Mouse (Mus musculus): ENCODE results near the gene Gm38431.

The Gm38431 gene

DNA sequence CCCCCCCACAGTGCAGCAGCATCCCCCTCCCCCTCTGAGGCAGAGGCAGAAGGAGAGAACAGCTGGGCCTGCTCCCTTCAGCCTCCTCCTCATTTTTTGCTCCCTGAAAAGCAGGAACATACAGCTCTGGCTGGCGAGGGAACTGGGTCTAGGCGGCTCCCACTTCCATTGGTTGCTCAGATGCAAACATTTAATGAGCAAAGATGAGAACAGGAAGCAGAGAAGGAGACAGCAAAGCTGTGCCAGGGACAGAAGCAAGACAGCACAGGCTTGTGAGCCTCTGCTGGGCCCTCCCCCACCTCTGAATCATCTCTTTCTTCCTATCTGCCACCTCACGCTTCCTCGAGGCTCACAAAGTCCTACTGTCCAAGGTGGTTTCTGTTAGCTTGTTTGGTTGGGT, 50.5 kb downstream of the Gm38431 start:
- DNase-seq (ENCODE audit: low read depth, low spot score) = no peak

- DNase-seq (ENCODE audit: low read depth, low spot score) = peak; percentile 32
Observed at GRCm38 (mm10) chr9:21039779-21040178, 52.0 kb downstream of the Gm38431 start.

- no peak for DNase-seq (ENCODE audit: low read depth, low spot score)
Observed at GRCm38 (mm10) chr9:21037481-21037891, 54.3 kb downstream of the Gm38431 start.

DNA sequence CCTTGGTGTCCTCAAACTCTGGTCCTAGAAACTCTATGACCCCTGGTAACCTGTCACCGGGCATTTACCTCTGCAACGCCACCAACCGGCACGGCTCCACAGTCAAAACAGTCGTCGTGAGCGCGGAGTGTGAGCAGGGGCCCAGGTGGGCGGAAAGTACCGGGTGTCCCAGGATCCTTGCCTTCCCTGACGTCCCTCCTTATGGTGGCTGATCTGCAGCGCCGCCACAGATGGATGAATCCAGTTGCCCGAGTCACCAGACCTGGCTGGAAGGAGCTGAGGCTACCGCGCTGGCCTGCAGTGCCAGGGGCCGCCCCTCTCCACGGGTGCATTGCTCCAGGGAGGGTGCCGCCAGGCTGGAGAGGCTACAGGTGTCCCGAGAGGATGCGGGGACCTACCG, 55.1 kb downstream of the Gm38431 start:
- DNase-seq (ENCODE audit: low read depth, low spot score) = no peak

DNA sequence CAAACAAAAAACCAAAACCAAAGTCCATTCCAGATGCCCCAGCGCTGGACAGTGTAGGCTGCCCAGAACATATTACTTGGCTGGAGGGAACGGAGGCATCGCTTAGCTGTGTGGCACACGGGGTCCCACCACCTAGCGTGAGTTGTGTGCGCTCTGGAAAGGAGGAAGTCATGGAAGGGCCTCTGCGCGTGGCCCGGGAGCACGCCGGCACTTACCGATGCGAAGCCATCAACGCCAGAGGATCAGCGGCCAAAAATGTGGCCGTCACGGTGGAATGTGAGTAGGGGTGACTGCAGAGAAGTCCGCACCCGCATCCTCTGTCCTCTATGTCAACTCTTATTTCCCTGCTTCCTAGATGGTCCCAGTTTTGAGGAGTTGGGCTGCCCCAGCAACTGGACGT, 55.6 kb downstream of the Gm38431 start:
- no peak for DNase-seq (ENCODE audit: low read depth, low spot score)

- no peak for DNase-seq (ENCODE audit: low read depth, low spot score)
Observed at GRCm38 (mm10) chr9:21035586-21035985, 56.2 kb downstream of the Gm38431 start.

- peak; percentile 27 for DNase-seq (ENCODE audit: low read depth, low spot score)
Observed at GRCm38 (mm10) chr9:21034481-21035085, 57.2 kb downstream of the Gm38431 start.

DNA sequence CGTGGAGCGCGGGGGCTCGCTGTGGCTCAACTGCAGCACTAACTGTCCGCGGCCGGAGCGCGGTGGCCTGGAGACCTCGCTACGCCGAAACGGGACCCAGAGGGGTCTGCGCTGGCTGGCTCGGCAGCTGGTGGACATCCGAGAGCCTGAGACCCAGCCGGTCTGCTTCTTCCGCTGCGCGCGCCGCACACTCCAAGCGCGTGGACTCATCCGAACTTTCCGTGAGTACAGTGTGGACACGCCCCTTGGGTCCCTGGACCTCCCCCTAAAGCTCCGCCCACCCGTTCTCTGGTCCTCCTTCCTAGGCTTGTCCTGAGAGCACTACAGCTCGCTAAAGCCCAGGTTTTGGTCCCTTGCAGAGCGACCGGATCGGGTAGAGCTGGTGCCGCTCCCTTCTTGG, 58.7 kb downstream of the Gm38431 start:
- DNase-seq (ENCODE audit: low read depth, low spot score) = peak; percentile 89

GRCm38 (mm10) chr9:21032491-21032890, 59.3 kb downstream of the Gm38431 start:
- DNase-seq (ENCODE audit: low read depth, low spot score) = no peak

DNA sequence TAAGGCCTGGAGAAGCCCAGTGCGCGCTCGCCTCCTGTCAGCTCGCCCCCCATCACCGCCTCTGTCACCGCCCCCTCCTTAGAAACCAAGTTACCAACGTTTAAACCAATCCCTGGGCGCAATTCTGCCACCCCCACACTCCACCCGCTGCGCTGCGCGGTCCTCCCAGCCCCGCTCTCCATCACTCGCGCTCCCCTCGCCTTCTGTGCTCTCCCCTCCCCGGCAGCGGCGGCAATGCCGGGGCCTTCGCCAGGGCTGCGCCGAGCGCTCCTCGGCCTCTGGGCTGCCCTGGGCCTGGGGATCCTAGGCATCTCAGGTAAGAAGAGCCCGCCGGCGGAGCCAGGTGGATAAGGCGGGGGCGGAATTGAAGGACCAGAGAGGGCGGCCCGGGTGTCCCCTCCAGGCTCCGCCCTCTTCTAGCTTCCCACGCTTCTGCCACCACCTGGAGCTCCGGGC, 59.9 kb downstream of the Gm38431 start, which contains the start of gene Icam5:
TSS of gene Icam5 (plus strand) at position 178 of the 456 bp plus-strand sequence.
- DNase-seq (ENCODE audit: low read depth, low spot score) = peak; percentile 54

DNA sequence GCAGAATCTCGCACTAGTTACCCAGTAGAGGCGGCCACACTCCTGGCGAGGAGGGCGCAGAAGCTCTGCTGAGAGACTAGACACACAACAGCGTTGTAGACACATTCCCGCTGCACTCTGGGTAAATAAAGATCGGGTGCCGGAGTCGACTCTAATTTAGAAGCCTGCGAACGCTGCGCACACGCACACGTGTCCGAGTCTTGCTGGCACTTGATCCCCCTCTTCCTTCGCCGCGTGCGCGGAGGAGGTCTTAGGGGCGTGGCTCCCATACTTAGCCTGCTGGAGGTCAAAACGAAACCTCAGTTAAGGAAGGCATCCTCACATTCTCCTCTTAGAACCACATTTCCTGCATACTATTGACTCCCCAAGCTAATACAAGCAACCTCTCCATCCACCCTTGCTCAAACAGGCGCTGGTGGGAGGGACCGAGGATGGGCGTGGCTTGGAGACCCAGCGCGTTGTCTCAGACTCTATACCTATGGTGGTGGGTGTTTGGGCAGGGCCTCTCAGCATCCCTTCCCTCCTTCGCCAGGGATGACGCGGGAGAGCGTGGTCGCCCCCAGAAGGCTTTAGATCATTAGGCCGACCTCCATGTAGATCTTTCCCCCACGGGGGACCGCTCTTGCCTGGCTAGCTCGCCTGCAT, 60.4 kb downstream of the Gm38431 start:
- peak; percentile 43 for DNase-seq (ENCODE audit: low read depth, low spot score)

DNA sequence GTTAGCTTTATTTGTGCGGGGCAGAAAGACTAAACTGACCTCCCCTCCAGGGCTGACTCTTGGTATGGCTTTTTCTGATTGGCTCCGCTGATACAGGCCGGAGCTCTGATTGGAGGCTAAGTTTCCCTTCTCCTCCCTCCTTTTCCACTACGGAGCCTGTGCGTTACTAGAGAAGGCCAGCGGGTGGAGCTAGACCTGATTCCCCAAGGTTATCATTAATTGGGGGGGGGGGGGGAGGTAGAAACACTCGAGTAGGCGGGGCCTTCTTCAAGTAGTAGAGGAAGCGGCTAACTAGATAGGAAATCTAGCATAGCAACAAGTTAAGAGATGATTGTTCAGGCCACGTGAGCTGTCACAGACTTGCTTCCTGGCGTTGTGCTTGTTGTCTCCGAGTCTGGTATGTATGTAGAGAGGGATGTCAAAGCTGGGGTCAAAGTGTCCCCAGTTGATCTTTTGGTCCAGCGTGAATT, 61.0 kb downstream of the Gm38431 start:
- peak; percentile 91 for DNase-seq (ENCODE audit: low read depth, low spot score)

GRCm38 (mm10) chr9:21030055-21030600, 61.7 kb downstream of the Gm38431 start:
- no peak for DNase-seq (ENCODE audit: low read depth, low spot score)

- DNase-seq (ENCODE audit: low read depth, low spot score) = peak; percentile 87
Observed at GRCm38 (mm10) chr9:21029291-21030054, 62.3 kb downstream of the Gm38431 start, which contains the start of gene Icam4. Icam4 (plus strand) TSS chr9:21029373.

GRCm38 (mm10) chr9:21028560-21029110, 63.2 kb downstream of the Gm38431 start:
- peak; percentile 48 for DNase-seq (ENCODE audit: low read depth, low spot score)

- DNase-seq (ENCODE audit: low read depth, low spot score) = no peak
Observed at GRCm38 (mm10) chr9:21027774-21028290, 64.0 kb downstream of the Gm38431 start.

DNA sequence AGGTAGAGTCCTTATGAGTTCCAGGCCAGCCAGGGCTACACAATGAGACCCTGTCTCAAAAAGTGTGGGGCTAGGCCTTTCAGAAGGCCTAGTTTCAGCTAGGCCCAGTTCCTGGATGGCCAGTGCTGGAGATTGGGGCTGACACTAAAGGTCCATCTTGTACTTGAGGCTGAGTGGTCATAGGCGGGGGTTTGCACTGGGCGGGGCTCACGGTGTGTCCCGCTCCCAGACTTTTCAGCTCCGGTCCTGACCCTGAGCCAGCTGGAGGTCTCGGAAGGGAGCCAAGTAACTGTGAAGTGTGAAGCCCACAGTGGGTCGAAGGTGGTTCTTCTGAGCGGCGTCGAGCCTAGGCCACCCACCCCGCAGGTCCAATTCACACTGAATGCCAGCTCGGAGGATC, 64.9 kb downstream of the Gm38431 start:
- no peak for DNase-seq (ENCODE audit: low read depth, low spot score)

DNA sequence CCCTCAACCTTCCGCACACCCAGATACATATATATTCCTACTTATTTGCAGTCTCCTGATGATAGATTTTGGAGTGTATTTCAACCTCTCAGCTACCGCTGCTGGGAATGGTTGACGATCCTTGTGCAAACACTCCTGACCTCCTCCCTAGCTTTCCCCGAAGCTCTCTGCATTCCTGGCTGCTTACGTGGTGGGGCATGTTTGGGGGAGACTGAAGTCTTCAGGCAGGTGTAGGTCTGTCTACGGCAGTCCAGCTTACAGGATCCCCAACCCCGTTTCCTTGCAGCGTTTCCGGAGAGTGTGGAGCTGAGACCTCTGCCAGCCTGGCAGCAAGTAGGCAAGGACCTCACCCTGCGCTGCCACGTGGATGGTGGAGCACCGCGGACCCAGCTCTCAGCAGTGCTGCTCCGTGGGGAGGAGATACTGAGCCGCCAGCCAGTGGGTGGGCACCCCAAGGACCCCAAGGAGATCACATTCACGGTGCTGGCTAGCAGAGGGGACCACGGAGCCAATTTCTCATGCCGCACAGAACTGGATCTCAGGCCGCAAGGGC, 66.5 kb downstream of the Gm38431 start:
- no peak for DNase-seq (ENCODE audit: low read depth, low spot score)

- no peak for DNase-seq (ENCODE audit: low read depth, low spot score)
Observed at GRCm38 (mm10) chr9:21022726-21023125, 69.1 kb downstream of the Gm38431 start.

DNA sequence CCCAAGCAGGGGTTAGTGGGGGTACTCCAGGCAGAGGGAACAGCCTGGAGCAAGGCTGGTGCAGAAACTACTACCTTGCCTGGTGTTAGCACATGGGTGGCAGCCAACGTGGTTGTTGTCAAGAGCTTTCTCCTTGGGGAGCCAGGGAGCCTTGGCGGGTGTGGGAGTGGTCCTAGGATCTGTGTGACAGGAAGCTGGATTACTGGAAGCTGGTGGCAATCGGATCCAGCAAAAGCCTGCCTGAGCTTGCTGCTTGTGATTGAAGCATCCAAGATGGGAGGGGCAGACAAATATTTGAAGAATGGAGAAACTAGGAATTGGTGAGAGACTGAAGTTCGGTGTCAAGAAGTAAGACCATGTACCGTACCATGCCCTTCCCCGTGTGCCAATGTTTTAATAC, 69.5 kb downstream of the Gm38431 start:
- DNase-seq (ENCODE audit: low read depth, low spot score) = no peak

GRCm38 (mm10) chr9:21021363-21021762, 70.4 kb downstream of the Gm38431 start:
- no peak for DNase-seq (ENCODE audit: low read depth, low spot score)

Measured in c-Kit-negative CD71-positive TER-119-positive erythroid progenitor cells, embryonic 14.5 days (primary cell).